Mouse (Mus musculus) macrophage (primary cell): ENCODE measurements around the gene Slco1a5. TPM values are rescaled to one million over a fixed set of nuclear protein-coding genes. Genes with fewer than 3 reads are reported as not detected.
"Not testable (repeated sequence)": the region's sequence is repeated elsewhere in the genome, so short reads cannot be mapped to it uniquely, and the experiment has no call there.

Source experiments
- H3K27ac ChIP-seq: fragments of 350-480 bp; formaldehyde crosslinking; 2 replicates; pipeline ENCODE4 v1.9.0; 2021
- H3K36me3 ChIP-seq: fragments of 350-480 bp; formaldehyde crosslinking; 2 replicates; pipeline ENCODE4 v1.9.0; 2021; ENCODE audit errors: inconsistent target
- H3K4me3 ChIP-seq: fragments of 350-480 bp; formaldehyde crosslinking; 2 replicates; pipeline ENCODE4 v1.9.0; 2021; ENCODE audit errors: inconsistent target
- H3K79me2 ChIP-seq: fragments of 350-480 bp; formaldehyde crosslinking; 2 replicates; pipeline ENCODE4 v1.9.0; 2021; ENCODE audit errors: inconsistent target
- WGBS: methylation state at CpG from one replicate; pipeline ENCODE4 v1.1.7; 2026; ENCODE audit warnings: inconsistent platforms; ENCODE audit not compliant: missing documents; 5-methylcytosine and 5-hydroxymethylcytosine counted together
- polyA plus RNA-seq: library from polyadenylated mRNA; stranded (reverse); fragments of 250-400 nt; gene quantifications from 3 replicates; pipeline ENCODE4 v1.2.4, GENCODE M21; 2018; ENCODE audit warnings: inconsistent platforms

The Slco1a5 gene
- polyA plus RNA-seq, 1 experiment from 2014 or later = not detected

GRCm38 (mm10) chr6:142339576-142339975 is 16.8 kb upstream of the Slco1a5 start:
- H3K36me3 ChIP-seq = no peaks in the 10 kb centered on the region
- H3K4me3 ChIP-seq = no peak overlapping the region
- no peaks in the 10 kb centered on the region for H3K79me2 ChIP-seq
- WGBS = 42% methylated on average over 2 of the region's 2 CpGs
- no peak overlapping the region for H3K27ac ChIP-seq

GRCm38 (mm10) chr6:142338961-142339360 is 16.2 kb upstream of the Slco1a5 start:
- Histone ChIP-seq H3K79me2 (no peaks in the 10 kb centered on the region), H3K36me3 (no peaks in the 10 kb centered on the region), H3K4me3 (no peak overlapping the region), H3K27ac (no peak overlapping the region)
- WGBS = 57% methylated on average over 2 of the region's 2 CpGs

GRCm38 (mm10) chr6:142329201-142329600 is 6.4 kb upstream of the Slco1a5 start:
- no peak overlapping the region for H3K27ac ChIP-seq
- 60% methylated on average over 1 of the region's 1 CpGs for WGBS
- no peaks in the 10 kb centered on the region for H3K79me2 ChIP-seq
- H3K36me3 ChIP-seq = no peaks in the 10 kb centered on the region
- H3K4me3 ChIP-seq = no peak overlapping the region

- Histone ChIP-seq H3K4me3 (no peak overlapping the region), H3K27ac (no peak overlapping the region), H3K36me3 (no peaks in the 10 kb centered on the region), H3K79me2 (no peaks in the 10 kb centered on the region)
- 92% methylated on average over 2 of the region's 3 CpGs for WGBS
These were observed 3.8 kb upstream of the Slco1a5 start for GRCm38 (mm10) chr6:142326598-142326997.

GRCm38 (mm10) chr6:142317106-142317505 is 5.7 kb downstream of the Slco1a5 start:
- no peak overlapping the region for H3K27ac ChIP-seq
- H3K79me2 ChIP-seq = no peaks in the 10 kb centered on the region
- H3K36me3 ChIP-seq = no peaks in the 10 kb centered on the region
- H3K4me3 ChIP-seq = no peak overlapping the region

- H3K79me2 ChIP-seq = no peaks in the 10 kb centered on the region
- no peak overlapping the region for H3K4me3 ChIP-seq
- WGBS = 83% methylated on average over 5 of the region's 5 CpGs
- no peak overlapping the region for H3K27ac ChIP-seq
- H3K36me3 ChIP-seq = no peaks in the 10 kb centered on the region
These were observed 8.5 kb downstream of the Slco1a5 start for GRCm38 (mm10) chr6:142314285-142314684.

GRCm38 (mm10) chr6:142305076-142305475 is 17.7 kb downstream of the Slco1a5 start:
- Histone ChIP-seq H3K79me2 (no peaks in the 10 kb centered on the region), H3K27ac (no peak overlapping the region), H3K36me3 (no peaks in the 10 kb centered on the region), H3K4me3 (no peak overlapping the region)

GRCm38 (mm10) chr6:142298098-142298497 is 24.7 kb downstream of the Slco1a5 start, which contains the start of gene Iapp:
Gene Iapp (plus strand): TSS chr6:142298423.
- Histone ChIP-seq H3K4me3 (no peak within 1 kb of the TSS), H3K36me3 (no peaks in the 10 kb centered on the region), H3K79me2 (no peaks in the 10 kb centered on the region), H3K27ac (no peak within 1 kb of the TSS)
- whole genome bisulfite sequencing = 67% methylated on average over 4 of the region's 4 CpGs

GRCm38 (mm10) chr6:142289413-142290118 is 33.2 kb downstream of the Slco1a5 start:
- Histone ChIP-seq H3K79me2 (no peaks in the 10 kb centered on the region), H3K36me3 (no peaks in the 10 kb centered on the region), H3K27ac (no peak overlapping the region), H3K4me3 (no peak overlapping the region)
- WGBS = 86% methylated on average over 12 of the region's 12 CpGs

- H3K36me3 ChIP-seq = no peaks in the 10 kb centered on the region
- no peaks in the 10 kb centered on the region for H3K79me2 ChIP-seq
- WGBS = 13% methylated on average over 4 of the region's 4 CpGs
- H3K27ac ChIP-seq = no peak overlapping the region
- H3K4me3 ChIP-seq = no peak overlapping the region
These were observed 46.9 kb downstream of the Slco1a5 start for GRCm38 (mm10) chr6:142275721-142276442.

GRCm38 (mm10) chr6:142250738-142251307 is 72.0 kb downstream of the Slco1a5 start:
- not testable (repeated sequence) for H3K27ac ChIP-seq, H3K36me3 ChIP-seq, H3K4me3 ChIP-seq, H3K79me2 ChIP-seq
- WGBS = 100% methylated on average over 1 of the region's 1 CpGs

- Histone ChIP-seq H3K4me3 (no peak overlapping the region), H3K79me2 (no peaks in the 10 kb centered on the region), H3K36me3 (no peaks in the 10 kb centered on the region), H3K27ac (no peak overlapping the region)
- 91% methylated on average over 4 of the region's 5 CpGs for WGBS
These were observed 77.7 kb downstream of the Slco1a5 start for GRCm38 (mm10) chr6:142245065-142245464.

GRCm38 (mm10) chr6:142239468-142239867 is 83.3 kb downstream of the Slco1a5 start:
- H3K36me3 ChIP-seq = no peaks in the 10 kb centered on the region
- no peak overlapping the region for H3K27ac ChIP-seq
- 75% methylated on average over 1 of the region's 1 CpGs for WGBS
- no peak overlapping the region for H3K4me3 ChIP-seq
- H3K79me2 ChIP-seq = no peaks in the 10 kb centered on the region

- no peaks in the 10 kb centered on the region for H3K79me2 ChIP-seq
- H3K27ac ChIP-seq = no peak overlapping the region
- no peak overlapping the region for H3K4me3 ChIP-seq
- H3K36me3 ChIP-seq = no peaks in the 10 kb centered on the region
These were observed 102.6 kb downstream of the Slco1a5 start for GRCm38 (mm10) chr6:142220138-142220537.

- no peak overlapping the region for H3K4me3 ChIP-seq
- no peaks in the 10 kb centered on the region for H3K36me3 ChIP-seq
- no peak overlapping the region for H3K27ac ChIP-seq
- H3K79me2 ChIP-seq = no peaks in the 10 kb centered on the region
These were observed 111.0 kb downstream of the Slco1a5 start for GRCm38 (mm10) chr6:142211821-142212220.
